Mouse (Mus musculus): ENCODE data around the gene Hand1.
"Not testable (repeated sequence)": the region's sequence is repeated elsewhere in the genome, so short reads cannot be mapped to it uniquely, and the experiment has no call there.

The Hand1 gene

DNA sequence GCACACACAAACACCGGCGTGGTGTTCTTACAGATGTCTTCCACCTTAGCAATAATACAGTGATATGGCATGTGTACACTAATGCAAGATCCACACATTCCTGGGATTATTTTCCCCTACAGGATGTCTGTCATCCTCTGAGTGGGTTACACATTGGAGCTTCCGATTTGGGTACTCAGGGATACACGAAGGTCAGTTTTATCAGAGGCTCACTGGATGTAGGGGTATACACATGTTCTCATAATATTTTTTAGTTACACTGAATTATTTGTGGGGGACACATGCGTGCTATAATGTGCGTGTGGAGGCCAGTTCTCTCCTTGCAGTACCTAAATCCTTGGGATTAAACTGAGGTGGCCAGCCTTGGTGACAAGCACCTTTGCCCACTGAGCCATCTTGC lies 1.4 kb upstream of the Hand1 start:
- in situ Hi-C loops (cut with MboI, MseI), result no loop called here

DNA sequence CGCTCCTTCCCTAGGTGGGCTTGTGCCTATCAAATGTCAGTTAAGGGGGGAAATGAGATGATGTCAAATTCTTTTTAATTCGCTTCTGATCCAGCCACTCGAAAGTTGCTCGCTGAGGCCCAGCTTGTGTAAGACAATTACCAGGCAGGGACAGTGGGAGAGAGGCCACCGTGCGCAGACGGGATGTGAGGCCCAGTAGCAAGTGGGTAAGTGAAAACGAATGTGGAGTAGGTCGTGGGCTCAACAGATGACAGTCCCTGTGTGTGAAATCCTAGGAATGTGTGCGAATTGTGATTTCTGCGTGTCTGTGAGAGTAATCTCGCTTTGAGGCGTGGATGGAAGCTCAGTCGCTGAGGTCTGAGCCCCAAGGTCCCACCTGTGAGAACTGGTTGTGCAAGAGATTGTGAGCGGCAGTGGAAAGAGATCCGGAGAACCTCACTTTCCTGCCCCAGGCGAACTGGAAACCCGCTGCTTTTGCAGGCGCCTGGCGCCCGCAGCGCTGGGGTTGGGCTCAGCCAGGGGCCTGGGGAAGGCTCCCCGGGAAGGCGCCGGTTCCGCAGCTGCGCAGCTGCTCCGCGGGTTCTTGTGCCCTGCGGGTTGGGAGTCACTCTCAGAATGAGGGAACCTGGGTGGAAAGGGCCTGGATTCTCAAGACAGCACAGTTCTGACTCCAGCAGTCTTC lies 819 bp upstream of the Hand1 start:
- in situ Hi-C loops (cut with MboI, MseI), result no loop called here

DNA sequence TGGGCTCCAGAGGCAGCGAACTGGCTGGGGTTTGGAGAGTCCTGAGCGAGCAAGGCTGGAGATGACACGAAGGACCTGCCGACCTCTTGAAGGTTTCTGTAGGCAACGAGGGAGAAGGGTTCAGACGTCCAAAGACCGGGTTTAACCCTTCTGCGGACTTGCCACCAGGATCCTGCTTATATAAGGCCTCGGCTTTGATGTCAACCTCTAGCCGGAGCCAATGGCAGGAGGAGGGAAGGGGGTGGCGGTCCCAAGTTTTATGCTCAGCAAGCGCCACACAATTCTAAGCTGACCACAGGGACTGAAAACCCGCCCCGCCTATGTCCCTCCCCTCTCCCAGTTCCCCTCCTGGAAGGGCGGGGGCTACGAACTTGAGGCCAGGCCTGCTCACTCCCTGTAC lies 757 bp downstream of the Hand1 start:
- in situ Hi-C loops (cut with MboI, MseI), result no loop called here

DNA sequence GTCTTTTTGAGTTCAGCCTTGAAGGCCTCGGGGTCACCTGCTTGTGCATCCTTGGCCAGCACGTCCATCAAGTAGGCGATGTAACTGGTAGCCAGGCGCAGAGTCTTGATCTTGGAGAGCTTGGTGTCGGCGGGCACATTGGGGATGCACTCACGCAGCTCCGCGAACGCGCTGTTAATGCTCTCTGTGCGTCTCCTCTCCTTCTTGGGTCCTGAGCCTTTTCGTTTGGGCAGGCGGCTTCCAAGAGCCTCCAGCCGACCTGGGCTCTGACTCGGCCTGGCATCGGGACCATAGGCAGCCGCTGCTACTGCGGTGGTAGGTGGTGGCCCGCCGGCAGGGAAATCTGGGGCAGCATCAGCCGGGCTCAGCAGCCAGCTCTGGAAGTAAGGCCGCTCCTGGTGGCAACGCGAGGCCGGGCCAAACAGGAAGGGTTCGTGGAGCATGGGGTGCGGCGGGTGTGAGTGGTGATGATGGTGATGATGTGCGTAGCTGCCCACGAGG lies 1.3 kb downstream of the Hand1 start:
- in situ Hi-C loops (cut with MboI, MseI), result no loop called here

DNA sequence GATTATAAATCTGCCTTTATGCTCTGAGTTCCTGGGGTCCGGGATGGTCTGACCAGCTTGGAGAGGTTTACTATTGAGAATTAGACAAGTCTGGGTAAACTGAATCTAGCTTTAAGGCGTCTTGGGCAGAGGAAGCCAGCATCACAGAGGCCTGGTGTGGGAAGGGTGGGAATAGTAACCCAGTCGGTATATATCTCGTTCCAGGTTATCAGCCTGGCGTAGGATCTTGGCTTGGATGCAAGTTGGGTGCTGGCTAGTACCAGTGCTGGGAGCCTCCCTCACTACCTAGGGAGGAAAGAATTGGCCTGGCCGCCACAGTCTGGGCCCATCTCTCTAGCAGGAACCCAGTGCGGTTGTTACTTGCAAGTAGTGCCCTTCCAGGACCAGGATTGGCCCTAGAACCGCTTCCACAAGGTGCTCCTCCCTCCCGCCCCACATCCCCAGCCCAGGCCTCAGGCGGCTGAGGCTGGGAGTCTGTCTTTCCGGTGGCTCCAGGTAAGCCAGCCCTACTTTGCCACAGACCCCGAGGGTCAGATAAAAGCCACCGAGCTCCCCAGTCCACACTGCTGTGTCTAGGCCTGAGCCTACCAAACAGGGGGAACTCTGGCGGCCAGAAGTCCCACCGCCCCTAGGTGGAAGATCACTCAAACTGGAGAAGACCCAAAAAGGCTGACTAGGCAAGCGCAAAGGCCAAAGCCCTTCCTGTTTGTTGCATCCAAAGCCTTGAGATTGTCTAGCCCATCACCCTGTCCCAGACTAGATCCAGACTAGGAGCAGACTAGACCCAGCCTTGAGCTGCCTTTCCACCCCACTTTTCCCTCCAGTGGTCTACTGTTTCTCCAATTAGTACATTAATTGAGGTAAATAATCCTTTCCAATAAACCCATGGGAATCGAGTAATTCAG lies 2.5 kb downstream of the Hand1 start:
- in situ Hi-C loops (cut with MboI, MseI), result no loop called here

DNA sequence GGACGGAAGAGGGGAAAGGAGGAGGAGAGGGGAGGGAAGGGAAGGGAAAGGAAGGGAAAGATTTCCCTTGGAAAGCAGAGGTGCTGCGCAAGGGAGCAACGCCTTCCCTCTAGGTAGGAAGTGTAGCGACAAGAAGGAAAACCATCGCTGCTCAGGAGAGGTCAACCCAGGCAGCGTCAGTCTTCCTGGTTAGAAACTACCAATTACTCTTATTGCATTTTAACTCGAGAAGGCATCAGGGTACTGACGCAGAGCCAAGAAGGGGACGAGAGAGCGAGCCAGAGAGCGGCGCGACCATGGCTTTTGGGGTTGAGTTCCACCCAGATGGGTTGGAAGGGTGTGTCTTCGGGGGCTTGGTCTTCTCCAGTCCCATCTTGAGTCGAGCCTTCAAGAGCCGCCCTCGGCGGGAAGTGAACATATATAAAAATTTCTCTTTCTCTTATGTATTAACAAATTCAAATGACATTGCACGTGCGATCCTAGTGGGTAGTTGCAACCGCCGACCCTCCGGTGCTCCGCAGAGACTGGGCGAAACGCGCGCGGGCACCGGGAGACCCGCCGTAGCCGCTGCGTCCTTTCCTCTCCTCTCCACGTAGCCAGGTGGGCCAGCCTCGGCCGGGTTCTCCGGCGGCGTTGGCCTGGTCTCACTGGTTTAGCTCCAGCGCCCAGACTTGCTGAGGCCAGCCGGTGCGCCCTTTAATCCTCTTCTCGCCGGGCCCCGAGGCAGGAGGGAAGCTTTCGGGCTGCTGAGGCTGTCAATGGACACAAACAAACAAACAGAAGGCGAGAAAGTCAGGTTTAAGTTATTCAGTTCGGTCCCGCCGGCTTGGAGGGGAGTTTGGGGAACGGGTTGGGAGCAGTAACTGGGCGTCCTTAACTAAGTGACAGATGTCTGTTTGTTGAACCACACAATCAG lies 3.4 kb downstream of the Hand1 start:
- in situ Hi-C loops (cut with MboI, MseI), result no loop called here

DNA sequence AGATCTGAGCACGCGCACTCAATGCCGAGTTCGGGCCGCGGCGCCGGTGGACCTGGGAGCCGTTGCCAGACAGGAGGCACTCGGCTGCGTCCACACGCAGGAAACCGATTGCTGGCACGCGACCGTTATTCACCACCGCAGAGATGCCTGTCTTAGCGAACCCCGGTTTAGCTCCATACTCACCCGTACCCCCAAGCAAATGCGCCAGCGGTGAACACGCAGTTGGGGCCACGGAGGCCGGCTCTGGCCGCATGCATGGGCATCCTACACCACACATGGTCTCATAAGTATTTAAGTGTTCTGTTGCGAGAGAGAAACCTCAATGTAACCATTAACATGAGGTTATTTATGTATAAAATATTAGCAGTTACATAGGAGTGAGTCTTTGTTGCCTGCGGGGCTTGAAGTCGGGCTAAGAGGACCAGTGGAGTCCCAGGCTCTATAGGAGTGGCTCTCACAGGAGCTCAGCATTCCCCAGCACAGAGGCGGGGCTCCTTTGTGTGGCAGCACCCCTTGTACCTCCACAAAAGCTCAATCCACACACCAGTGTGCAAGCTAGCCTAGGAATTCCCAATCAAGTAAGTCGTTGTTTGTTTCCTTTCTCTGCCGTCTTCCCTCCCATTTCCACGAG lies 4.6 kb downstream of the Hand1 start:
- in situ Hi-C loops (cut with MboI, MseI), result no loop called here

DNA sequence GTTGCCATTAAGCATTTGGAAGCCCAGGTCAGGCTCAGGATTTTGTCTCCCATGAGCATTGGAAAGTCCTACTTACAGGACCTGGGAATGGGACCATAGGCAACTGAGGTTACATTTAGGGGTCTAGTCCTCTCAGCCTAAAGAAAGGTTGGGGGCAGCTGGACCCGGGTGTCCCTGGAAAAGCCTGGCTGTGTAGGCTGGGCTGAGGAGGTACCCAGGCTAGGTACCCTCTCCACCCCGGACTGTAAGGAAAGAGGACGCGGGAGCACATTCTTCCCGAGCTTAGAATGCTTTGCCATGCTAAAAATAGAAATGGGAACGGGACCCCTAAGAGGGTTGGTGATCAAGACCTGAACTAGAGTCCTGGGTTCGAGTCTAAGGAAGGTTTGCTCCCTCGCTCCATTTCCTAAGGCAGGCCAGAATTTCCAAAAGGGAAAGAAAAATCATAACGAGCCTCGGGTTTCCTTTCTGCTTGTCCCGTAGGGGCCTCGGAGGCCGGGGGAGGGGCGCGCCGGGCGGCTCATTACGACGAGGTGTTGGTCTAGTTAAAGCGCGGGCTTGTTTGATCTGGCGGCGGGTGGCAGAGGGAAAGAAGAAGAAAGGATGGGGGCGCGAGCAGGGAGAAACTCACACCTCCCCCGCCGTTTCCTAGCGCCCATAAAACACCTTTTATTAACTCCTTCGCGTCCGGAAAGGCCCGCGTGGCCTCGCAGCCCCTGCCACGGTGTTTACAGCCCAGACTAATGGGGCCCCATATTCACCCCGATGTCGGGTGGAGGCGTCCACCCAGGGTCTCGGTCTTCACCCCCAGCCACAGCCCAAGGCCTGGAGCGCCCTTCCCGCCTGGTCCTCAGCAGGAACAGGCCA lies 5.3 kb downstream of the Hand1 start:
- in situ Hi-C loops (cut with MboI, MseI), result no loop called here

DNA sequence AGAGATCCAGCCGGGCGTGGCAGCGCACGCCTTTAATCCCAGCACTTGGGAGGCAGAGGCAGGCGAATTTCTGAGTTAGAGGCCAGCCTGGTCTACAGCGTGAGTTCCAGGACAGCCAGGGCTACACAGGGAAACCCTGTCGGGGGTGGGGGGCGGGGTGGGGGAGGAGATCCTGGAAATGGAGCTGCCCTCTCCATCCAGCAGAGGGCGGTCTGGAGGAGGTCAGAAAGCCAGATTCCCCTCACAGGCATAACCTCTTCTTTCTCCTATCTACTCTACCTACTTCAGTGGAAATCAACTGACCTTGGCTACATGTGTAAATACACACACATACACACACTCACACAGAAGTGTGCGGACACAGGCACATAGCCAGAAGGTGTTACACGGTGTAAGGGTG lies 7.4 kb downstream of the Hand1 start:
- in situ Hi-C loops (cut with MboI, MseI), result not testable (repeated sequence)

DNA sequence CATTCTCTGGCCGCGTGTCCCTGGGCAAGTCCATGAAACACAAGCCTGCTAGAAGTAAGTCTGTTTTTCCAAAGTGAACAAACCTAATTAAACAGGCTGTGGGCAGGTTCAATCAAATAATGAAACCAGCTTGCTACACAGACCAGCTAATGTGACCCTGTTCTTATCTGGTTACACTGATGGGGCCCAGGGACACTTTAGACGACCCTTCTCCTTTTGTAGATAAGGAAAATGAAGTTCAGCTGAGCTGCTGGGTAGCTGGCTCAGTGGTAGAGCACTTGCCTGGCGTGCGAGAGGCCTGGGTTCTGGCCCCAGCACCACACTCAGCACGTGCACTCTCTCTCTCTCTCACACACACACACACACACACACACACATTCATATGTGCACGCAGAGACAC lies 8.9 kb downstream of the Hand1 start:
- in situ Hi-C loops (cut with MboI, MseI), result loop anchor here in 1 of 2 experiments (25.0 kb wide), 1 partner anchor 239 kb away; no protein-coding TSS in a partner anchor

DNA sequence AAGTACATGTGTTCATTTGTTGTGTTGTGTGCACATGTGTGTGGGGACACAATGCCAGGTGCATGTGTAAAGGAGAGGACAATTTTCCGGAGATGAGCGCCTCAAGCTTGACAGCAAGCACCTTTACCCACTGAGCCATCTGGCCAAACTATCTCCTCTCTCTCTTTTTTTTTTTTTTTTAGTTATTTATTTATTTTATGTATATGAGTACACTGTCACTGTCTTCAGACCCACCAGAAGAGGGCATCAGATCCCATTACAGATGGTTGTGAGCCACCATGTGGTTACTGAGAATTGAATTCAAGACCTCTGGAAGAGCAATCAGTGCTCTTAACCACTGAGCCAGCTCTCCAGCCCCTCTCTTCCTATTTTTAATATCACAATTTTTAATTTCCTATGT lies 9.5 kb downstream of the Hand1 start:
- in situ Hi-C loops (cut with MboI, MseI), result loop anchor here in 1 of 2 experiments (25.0 kb wide), 1 partner anchor 239 kb away; no protein-coding TSS in a partner anchor

DNA sequence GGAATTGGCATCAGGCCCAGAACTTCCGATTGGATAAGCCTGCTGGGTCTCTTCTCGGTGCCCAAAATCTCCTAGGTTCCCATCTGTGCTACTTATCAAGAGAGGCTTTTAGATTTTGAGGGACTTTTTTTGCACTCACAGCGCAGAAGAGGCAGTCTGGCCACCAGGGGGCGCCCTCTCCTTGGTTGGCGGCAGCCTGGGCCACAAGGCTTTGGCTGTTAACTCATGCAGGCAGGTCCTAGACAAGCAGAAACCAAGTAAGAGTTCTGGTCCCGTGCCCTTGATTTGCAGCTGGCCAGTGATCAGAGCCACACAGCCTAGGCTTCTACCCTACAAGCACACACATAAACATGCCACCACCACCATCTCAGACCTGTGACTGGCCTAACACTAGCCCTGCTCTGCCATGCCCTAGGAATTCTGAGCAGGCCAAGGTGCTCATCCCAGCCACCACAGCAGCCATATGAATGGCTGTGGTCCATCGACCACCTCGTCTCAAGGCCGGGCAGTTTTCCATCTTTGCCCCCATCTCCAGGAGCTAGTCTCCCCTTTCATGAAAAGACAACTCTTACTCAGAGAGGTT lies 12.5 kb downstream of the Hand1 start:
- in situ Hi-C loops (cut with MboI, MseI), result loop anchor here (5.0 to 25.0 kb wide), 2 partner anchors 112 to 242 kb away; no protein-coding TSS in a partner anchor

DNA sequence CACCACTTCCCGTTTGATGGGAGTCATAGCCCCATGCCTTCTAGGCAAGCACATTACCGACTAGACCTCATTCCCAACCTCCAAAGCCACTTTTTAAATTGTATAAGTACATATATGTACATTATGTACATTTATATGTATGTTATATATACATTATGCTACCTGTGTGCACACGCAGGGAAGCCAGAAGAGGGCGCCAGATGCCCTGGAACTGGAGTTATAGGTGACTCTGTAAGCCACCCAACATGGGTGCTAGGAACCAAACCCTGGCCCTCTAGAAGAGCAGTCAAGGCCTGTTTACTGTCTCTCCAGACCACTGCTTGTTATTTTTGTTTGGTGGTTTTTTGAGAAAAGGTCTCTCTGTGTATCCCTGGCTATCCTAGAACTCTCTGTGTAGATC lies 14.4 kb downstream of the Hand1 start:
- in situ Hi-C loops (cut with MboI, MseI), result loop anchor here (5.0 to 25.0 kb wide), 2 partner anchors 114 to 244 kb away; no protein-coding TSS in a partner anchor

DNA sequence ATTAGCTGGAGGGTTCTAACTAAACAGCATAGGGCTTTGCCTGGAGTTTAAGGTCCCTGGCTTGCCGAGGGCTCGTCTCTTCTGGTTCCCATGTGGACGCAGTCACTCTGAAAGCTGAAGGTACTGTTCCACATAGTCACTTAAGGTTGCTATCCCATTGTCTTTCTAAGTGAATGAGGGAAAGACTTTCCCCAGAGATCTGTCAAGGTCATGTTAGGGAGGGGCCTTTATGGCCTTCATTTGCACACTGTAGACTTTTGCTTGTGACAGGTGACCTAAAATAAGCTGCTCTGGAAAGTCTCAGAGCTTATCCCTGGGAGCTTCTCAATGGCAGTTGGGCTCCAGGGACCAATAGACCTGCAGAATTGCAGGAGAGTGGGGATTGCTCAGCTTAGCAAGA lies 19.0 kb downstream of the Hand1 start:
- in situ Hi-C loops (cut with MboI, MseI), result loop anchor here in 1 of 2 experiments (25.0 kb wide), 1 partner anchor 249 kb away; no protein-coding TSS in a partner anchor

DNA sequence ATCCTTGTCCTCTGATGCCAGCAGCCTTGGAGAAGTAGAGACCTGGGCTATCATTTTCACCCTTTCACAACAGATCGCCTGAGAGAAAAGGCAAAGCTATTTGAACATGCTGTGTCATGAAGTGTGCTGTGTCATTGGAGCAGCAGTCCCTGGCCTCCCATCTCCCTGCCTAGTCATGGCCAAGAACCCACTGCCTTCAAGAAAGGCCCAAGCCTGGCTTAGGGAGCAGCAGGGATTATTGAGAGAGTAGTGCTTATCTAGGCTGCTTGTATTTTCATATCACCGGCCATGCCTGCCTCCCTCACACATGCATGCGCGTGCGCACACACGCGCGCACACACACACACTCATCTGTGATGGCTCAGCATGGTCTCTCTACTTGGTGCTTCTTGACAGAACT lies 20.4 kb downstream of the Hand1 start:
- in situ Hi-C loops (cut with MboI, MseI), result loop anchor here in 1 of 2 experiments (25.0 kb wide), 1 partner anchor 250 kb away; no protein-coding TSS in a partner anchor

DNA sequence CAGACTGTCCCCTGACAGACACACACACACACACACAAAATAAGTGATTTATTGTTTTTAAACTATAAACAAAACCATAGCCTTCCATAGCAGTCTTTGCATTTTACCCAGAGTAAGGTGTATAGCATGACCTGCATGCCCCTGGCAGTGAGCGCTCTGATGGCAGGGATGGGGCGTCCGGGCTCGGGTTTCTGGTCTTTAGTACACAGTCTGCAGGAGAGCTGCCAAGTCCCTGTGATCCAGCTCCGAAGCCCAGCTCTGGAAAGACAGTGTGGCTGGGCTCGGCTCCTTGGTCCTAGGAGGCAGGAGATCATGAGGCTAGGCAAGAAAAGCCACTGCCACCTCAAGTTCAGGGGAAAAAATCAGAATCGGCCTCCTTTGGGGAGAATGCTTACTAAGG lies 21.6 kb downstream of the Hand1 start:
- in situ Hi-C loops (cut with MboI, MseI), result loop anchor here in 1 of 2 experiments (25.0 kb wide), 1 partner anchor 251 kb away; no protein-coding TSS in a partner anchor

DNA sequence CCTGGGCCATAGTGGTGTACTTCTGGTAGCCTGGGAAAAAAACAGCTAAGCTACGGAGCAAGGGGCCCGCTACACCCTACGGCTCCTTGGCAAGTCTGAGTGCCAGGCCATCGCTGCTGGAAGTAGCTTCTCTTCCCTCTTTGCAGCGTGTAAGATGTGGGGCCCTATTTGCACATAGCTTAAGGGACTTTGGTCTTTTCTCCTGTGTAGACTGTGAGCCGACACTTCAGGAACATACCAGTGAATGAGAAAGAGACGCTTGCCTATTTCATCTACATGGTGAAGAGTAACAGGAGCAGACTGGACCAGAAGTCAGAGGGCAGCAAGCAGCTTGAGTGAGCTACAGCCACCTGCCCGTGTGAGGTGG lies 22.9 kb downstream of the Hand1 start:
- in situ Hi-C loops (cut with MboI, MseI), result loop anchor here in 1 of 2 experiments (25.0 kb wide), 1 partner anchor 253 kb away; no protein-coding TSS in a partner anchor

DNA sequence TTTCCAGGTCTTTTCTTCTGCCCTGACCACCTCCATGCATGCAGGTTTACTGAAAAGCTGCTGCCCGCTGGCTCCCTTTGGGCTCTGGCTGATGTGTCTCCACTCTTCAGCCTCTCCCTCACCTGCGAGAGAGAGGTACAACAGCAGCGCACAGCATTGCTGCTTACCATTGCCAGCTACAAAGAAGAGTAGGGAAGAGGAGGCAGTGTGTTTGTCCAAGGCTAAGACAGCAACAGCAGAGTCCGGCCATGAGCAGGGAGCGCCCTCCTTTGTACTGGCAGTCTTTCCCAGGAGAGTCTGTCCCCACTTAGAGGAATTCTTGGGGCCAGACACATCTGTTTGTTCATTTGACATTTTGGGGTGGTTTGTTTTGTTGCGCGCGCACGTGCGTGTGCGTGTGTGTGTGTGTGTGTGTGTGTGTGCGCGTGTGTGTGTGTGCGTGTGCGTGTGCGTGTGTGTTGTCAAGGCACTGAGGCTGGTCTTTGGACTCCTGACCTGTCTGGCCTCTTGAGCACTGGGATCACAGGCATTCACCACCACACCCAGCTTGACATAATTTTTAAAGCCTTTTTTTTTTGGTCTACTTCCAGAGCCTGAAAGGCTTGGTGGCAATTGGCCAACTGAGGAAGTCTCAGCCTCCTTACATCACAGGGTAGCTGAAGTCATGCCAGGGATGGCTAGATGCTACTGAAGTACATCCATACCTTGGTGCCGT lies 23.4 kb downstream of the Hand1 start:
- in situ Hi-C loops (cut with MboI, MseI), result loop anchor here in 1 of 2 experiments (25.0 kb wide), 1 partner anchor 253 kb away; no protein-coding TSS in a partner anchor
